Mouse (Mus musculus) brain, embryonic 14.5 days (tissue): Measurements from ENCODE around the gene Ssbp4. TPM values are rescaled to one million over a fixed set of nuclear protein-coding genes. Genes with fewer than 3 reads are reported as not detected.

Experiments used
- DNase-seq: peaks from one replicate; pipeline ENCODE4 v3.0.0-alpha.2; 2011; ENCODE audit warnings: low read depth
- CTCF ChIP-seq: fragments of 200-500 bp; IDR thresholded peaks from 2 replicates; pipeline ENCODE4 v1.5.1; 2012; ENCODE audit warnings: inconsistent platforms, mild to moderate bottlenecking, moderate library complexity, borderline replicate concordance; ENCODE audit not compliant: insufficient read depth, insufficient read length; ENCODE audit errors: extremely low read depth
- POLR2A ChIP-seq: fragments of 200-500 bp; IDR thresholded peaks from 2 replicates; pipeline ENCODE4 v1.6.1; 2012; ENCODE audit warnings: mild to moderate bottlenecking, inconsistent platforms, borderline replicate concordance; ENCODE audit not compliant: poor library complexity, insufficient read depth, insufficient read length, severe bottlenecking; ENCODE audit errors: extremely low read depth
- polyA plus RNA-seq: library from polyadenylated mRNA; depleted of rRNA; stranded (reverse); fragments of >200 nt; gene quantifications from 2 replicates; pipeline ENCODE4 v1.2.3, GENCODE M21; 2012

Ssbp4 gene
- polyA plus RNA-seq, 1 experiment = 202 TPM

DNA sequence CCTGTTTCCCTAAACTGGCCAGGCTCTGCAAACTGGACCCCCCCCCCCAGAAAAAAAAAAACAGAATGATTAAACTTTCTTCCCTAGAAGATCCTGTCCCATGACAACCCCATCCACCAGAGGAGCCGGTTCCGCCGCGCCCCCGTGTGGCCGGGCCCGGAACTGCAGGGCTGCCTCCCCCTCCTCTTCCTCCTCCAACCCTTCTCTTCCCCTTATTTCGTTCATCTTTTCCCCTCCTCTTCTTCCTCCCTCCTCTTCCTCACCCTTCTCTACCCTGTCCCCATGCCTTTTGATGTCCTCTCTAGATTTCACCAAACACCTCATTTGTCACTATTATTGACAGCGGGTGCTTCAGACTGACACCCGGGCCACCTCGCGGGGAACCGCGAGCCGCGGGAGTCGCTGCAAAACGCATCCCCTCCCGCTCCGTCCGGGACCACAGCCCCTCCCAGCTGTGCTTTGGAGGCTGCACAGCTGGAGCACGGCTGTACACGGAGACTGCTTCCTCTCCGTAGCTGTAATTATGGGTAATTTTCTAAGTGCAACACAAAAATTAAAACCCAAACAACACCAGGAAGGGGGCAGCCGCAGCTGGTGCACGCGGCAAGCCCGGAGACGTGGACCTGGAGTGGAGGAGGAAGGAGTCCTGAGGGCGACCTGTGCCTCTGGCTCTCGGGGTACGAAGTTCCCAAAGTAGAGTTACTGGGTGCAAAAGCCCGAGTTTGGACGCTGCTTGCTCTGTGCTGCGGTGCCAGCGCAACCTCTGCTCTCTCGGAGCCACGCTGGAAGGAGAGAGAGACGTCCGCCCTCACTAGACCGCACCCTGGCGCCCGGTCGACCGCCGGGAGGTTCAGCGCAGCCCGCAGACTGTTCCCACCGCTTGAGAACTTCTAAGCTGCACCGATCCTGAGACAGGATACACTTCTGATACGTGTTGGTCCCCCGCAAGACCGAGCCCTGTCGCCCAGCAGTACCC lies 2.4 kb upstream of the Ssbp4 start:
- DNase-seq = peak; percentile 70
- TF ChIP-seq POLR2A (no peak), CTCF (peak; percentile 98)

DNA sequence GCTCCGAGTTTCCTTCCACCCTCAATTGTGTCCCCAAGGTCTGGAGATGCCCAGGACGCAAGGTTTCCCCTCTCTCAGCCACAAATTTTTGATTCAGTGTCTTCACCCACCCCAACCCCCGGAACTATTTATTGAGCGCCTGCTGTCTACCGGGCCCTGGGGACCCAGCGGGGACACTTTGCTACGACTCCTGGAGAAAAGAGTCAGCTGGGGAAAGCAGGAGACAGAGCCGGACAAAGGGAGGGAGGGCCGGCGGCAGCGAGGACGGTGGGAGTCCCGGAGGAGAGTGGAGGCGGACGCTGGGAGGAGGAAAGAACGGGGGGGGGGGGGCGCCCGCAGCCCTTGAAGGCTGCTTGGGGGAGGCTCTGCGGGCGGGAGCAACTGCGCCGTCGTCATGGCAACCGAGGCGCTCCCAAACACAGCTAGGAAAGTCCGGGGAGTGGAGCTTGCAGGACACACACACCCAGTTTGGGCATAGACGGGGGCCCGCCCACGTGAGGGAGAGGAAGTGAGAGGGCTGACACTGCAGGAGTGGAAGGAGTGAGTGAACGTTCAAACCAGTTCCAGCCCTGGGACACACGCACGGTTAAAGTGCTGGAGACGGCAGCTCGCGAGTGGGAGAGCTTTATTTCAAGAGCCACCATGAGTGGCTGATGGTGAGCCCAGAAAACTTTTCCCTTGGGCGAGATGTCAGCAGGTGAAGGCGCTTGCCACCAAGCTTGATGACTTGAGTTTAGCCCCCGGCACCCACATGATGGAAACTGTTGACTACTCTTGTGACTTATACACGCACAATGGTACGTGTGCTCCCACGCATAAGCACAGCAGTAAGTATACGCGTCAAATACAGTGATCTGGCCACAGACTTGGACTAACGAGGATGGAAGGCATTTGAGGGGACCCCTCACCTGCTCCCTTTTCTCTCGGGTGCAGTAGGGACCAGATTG lies 1.4 kb upstream of the Ssbp4 start:
- DNase-seq = peak; percentile 92
- TF ChIP-seq POLR2A (no peak), CTCF (no peak)

DNA sequence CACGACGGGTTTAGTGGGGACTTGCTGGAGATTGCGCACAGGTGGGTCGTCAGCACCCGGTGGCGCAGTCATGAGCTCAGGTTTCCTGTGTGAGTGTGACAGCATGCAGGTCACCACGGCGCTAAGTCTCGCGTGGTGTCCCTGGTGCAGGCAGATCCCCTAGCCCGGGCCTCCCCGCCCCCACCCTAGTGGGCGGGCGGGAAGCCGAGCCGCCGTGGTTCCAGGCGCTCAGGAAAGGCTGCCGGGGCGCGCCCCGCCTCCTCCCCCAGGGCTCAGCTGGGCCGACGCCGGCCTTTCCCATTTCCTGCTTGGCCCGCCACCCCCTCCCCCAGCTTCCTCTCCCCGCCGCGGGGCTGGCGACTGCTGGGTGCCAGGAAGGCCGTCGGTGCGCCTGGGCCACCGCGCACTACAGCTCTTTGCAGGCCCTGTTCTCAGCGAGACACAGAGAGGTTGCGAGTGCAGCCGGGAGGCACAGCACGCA lies 736 bp upstream of the Ssbp4 start:
- TF ChIP-seq CTCF (no peak), POLR2A (peak; percentile 23; the same call in 1 of the 2 replicates)
- DNase-seq = peak; percentile 85

- peak; percentile 77 for DNase-seq
- TF ChIP-seq POLR2A = peak; percentile 77
- no peak for TF ChIP-seq CTCF
Observed at GRCm38 (mm10) chr8:70607898-70608748, 549 bp downstream of the Ssbp4 start.

- TF ChIP-seq POLR2A (no peak), CTCF (no peak)
- DNase-seq = no peak
Observed at GRCm38 (mm10) chr8:70607603-70607897, 1.1 kb downstream of the Ssbp4 start.

GRCm38 (mm10) chr8:70606780-70607602 lies 1.7 kb downstream of the Ssbp4 start:
- TF ChIP-seq CTCF (no peak), POLR2A (no peak)
- DNase-seq = no peak

- DNase-seq = no peak
Observed at GRCm38 (mm10) chr8:70605871-70606779, 2.5 kb downstream of the Ssbp4 start.

DNA sequence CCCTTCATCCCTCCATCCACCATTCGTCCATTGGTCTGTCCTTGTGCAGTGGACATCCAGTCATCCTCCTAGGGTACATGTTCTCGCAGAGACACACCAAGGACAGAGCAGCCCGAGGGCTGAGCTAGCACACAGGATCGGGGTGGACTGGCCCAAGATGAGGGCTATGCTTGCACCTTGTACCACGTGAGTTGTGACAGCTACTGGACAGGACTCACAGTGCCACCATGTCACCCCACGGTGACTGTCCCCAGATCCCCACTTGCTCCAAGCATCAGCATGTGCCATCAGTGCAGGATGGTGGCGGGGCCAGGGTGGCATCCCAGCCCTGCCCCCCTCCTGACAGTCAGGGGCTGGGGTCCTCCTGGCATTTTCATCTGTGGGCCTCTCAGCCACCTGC lies 4.1 kb downstream of the Ssbp4 start:
- no peak for TF ChIP-seq POLR2A
- TF ChIP-seq CTCF = no peak
- DNase-seq = no peak

More at GRCm38 (mm10) chr8:70605871-70606779, 2.5 kb downstream of the Ssbp4 start:
- TF ChIP-seq CTCF (no peak), POLR2A (no peak)
